Mouse (Mus musculus): ENCODE measurements at regions not wholly inside any gene's neighbourhood (a gene's known extent, or its start where the extent isn't known, plus 50 kb on each side); places are given as distances from the start of the nearest gene placed in this dataset.

- H3K4me1 ChIP-seq (ENCODE audit: control insufficient read depth, insufficient read depth, low read length) = no peaks in the 10 kb centered on the region
- no peak overlapping the region for H3K27ac ChIP-seq (ENCODE audit: control insufficient read depth, insufficient read depth, low read depth, low read length)
- no peak for TF ChIP-seq POLR2A (IDR thresholded peaks at IDR 0.05; ENCODE audit: control insufficient read depth, low read depth, low read length)
- no peak for TF ChIP-seq CTCF (IDR thresholded peaks at IDR 0.05; ENCODE audit: control insufficient read depth, insufficient read depth, insufficient replicate concordance, low read depth, low read length)
- H3K4me3 ChIP-seq (ENCODE audit: control insufficient read depth, low read depth, low read length) = no peak overlapping the region
- H3K36me3 ChIP-seq (ENCODE audit: control insufficient read depth, insufficient read depth, low read length) = no peaks in the 10 kb centered on the region
- H3K27me3 ChIP-seq (ENCODE audit: control insufficient read depth, insufficient read depth, low read length) = no peaks in the 10 kb centered on the region
These were observed 72.1 kb upstream of the Gli2 start for GRCm38 (mm10) chr1:119125561-119125960.

- Histone ChIP-seq H3K4me1 (ENCODE audit: control insufficient read depth, insufficient read depth, low read length) (no peaks in the 10 kb centered on the region), H3K27ac (ENCODE audit: control insufficient read depth, insufficient read depth, low read depth, low read length) (no peak overlapping the region)
- TF ChIP-seq POLR2A (IDR thresholded peaks at IDR 0.05; ENCODE audit: control insufficient read depth, low read depth, low read length) (no peak), CTCF (IDR thresholded peaks at IDR 0.05; ENCODE audit: control insufficient read depth, insufficient read depth, insufficient replicate concordance, low read depth, low read length) (no peak)
These were observed 71.4 kb upstream of the Gli2 start for GRCm38 (mm10) chr1:119124798-119125197.

GRCm38 (mm10) chr1:119124063-119124462 is 70.6 kb upstream of the Gli2 start:
- Histone ChIP-seq H3K4me1 (ENCODE audit: control insufficient read depth, insufficient read depth, low read length) (no peaks in the 10 kb centered on the region), H3K27me3 (ENCODE audit: control insufficient read depth, insufficient read depth, low read length) (no peaks in the 10 kb centered on the region), H3K36me3 (ENCODE audit: control insufficient read depth, insufficient read depth, low read length) (no peaks in the 10 kb centered on the region), H3K27ac (ENCODE audit: control insufficient read depth, insufficient read depth, low read depth, low read length) (no peak overlapping the region), H3K4me3 (ENCODE audit: control insufficient read depth, low read depth, low read length) (peak overlapping the region; percentile 44)
- TF ChIP-seq POLR2A (IDR thresholded peaks at IDR 0.05; ENCODE audit: control insufficient read depth, low read depth, low read length) (no peak), CTCF (IDR thresholded peaks at IDR 0.05; ENCODE audit: control insufficient read depth, insufficient read depth, insufficient replicate concordance, low read depth, low read length) (no peak)

More at GRCm38 (mm10) chr1:119124798-119125197, 71.4 kb upstream of the Gli2 start:
- H3K36me3 ChIP-seq (ENCODE audit: control insufficient read depth, insufficient read depth, low read length) = no peaks in the 10 kb centered on the region
- no peaks in the 10 kb centered on the region for H3K27me3 ChIP-seq (ENCODE audit: control insufficient read depth, insufficient read depth, low read length)
- peak overlapping the region; percentile 15; the same call in 1 of the 2 replicates for H3K4me3 ChIP-seq (ENCODE audit: control insufficient read depth, low read depth, low read length)

GRCm38 (mm10) chr1:119123402-119123801 is 70.0 kb upstream of the Gli2 start:
- TF ChIP-seq CTCF (IDR thresholded peaks at IDR 0.05; ENCODE audit: control insufficient read depth, insufficient read depth, insufficient replicate concordance, low read depth, low read length) = no peak
- Histone ChIP-seq H3K4me1 (ENCODE audit: control insufficient read depth, insufficient read depth, low read length) (no peaks in the 10 kb centered on the region), H3K4me3 (ENCODE audit: control insufficient read depth, low read depth, low read length) (peak overlapping the region; percentile 14; the same call in 1 of the 2 replicates), H3K27ac (ENCODE audit: control insufficient read depth, insufficient read depth, low read depth, low read length) (no peak overlapping the region), H3K27me3 (ENCODE audit: control insufficient read depth, insufficient read depth, low read length) (no peaks in the 10 kb centered on the region), H3K36me3 (ENCODE audit: control insufficient read depth, insufficient read depth, low read length) (no peaks in the 10 kb centered on the region)

GRCm38 (mm10) chr1:119122975-119123374 is 69.6 kb upstream of the Gli2 start:
- Histone ChIP-seq H3K36me3 (ENCODE audit: control insufficient read depth, insufficient read depth, low read length) (no peaks in the 10 kb centered on the region), H3K27ac (ENCODE audit: control insufficient read depth, insufficient read depth, low read depth, low read length) (no peak overlapping the region)

GRCm38 (mm10) chr1:119119863-119120569 is 66.6 kb upstream of the Gli2 start:
- Histone ChIP-seq H3K4me1 (ENCODE audit: control insufficient read depth, insufficient read depth, low read length) (peaks cover 2% of the 10 kb centered on the region; the same call in 1 of the 2 replicates), H3K27me3 (ENCODE audit: control insufficient read depth, insufficient read depth, low read length) (no peaks in the 10 kb centered on the region), H3K27ac (ENCODE audit: control insufficient read depth, insufficient read depth, low read depth, low read length) (no peak overlapping the region), H3K36me3 (ENCODE audit: control insufficient read depth, insufficient read depth, low read length) (no peaks in the 10 kb centered on the region), H3K4me3 (ENCODE audit: control insufficient read depth, low read depth, low read length) (no peak overlapping the region)
- peak; percentile 47; the same call in 1 of the 2 replicates for TF ChIP-seq CTCF (IDR thresholded peaks at IDR 0.05; ENCODE audit: control insufficient read depth, insufficient read depth, insufficient replicate concordance, low read depth, low read length)
- TF ChIP-seq POLR2A (IDR thresholded peaks at IDR 0.05; ENCODE audit: control insufficient read depth, low read depth, low read length) = no peak

More at GRCm38 (mm10) chr1:119122975-119123374, 69.6 kb upstream of the Gli2 start:
- Histone ChIP-seq H3K27me3 (ENCODE audit: control insufficient read depth, insufficient read depth, low read length) (no peaks in the 10 kb centered on the region), H3K4me1 (ENCODE audit: control insufficient read depth, insufficient read depth, low read length) (no peaks in the 10 kb centered on the region), H3K4me3 (ENCODE audit: control insufficient read depth, low read depth, low read length) (no peak overlapping the region)
- TF ChIP-seq POLR2A (IDR thresholded peaks at IDR 0.05; ENCODE audit: control insufficient read depth, low read depth, low read length) (no peak), CTCF (IDR thresholded peaks at IDR 0.05; ENCODE audit: control insufficient read depth, insufficient read depth, insufficient replicate concordance, low read depth, low read length) (no peak)

GRCm38 (mm10) chr1:119115106-119115674 is 61.8 kb upstream of the Gli2 start:
- H3K27ac ChIP-seq (ENCODE audit: control insufficient read depth, insufficient read depth, low read depth, low read length) = no peak overlapping the region
- no peaks in the 10 kb centered on the region for H3K36me3 ChIP-seq (ENCODE audit: control insufficient read depth, insufficient read depth, low read length)
- H3K4me1 ChIP-seq (ENCODE audit: control insufficient read depth, insufficient read depth, low read length) = peaks cover 2% of the 10 kb centered on the region; the same call in 1 of the 2 replicates
- TF ChIP-seq POLR2A (IDR thresholded peaks at IDR 0.05; ENCODE audit: control insufficient read depth, low read depth, low read length) (no peak), CTCF (IDR thresholded peaks at IDR 0.05; ENCODE audit: control insufficient read depth, insufficient read depth, insufficient replicate concordance, low read depth, low read length) (no peak)
- no peak overlapping the region for H3K4me3 ChIP-seq (ENCODE audit: control insufficient read depth, low read depth, low read length)
- H3K27me3 ChIP-seq (ENCODE audit: control insufficient read depth, insufficient read depth, low read length) = no peaks in the 10 kb centered on the region
